ENCODE assay signal across 26 mouse cellular contexts in the genomic region with DNA sequence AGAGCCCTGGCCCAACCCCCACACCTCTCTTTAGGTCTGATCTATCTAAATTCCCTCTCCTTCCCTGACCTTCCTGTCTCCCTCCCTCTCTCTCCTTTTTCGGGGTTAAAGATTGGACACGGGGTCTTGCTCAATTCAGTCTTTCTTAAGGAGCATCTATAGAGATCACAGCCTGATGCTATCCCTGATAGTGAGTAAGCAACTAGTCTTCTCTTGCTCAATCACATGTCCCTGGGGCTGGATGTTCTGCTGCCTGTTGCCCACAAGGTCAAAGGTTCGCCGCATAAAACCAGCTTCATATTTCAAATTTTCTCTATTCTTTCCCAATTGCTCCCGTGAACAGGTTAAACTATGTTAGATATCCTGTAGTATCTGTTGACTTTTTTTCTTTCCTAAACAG. TPM values are rescaled to one million over a fixed set of nuclear protein-coding genes. Genes with fewer than 3 reads are reported as not detected.
DNase-seq lines count a peak whose midpoint lies in the region; ATAC-seq lines count a peak whose summit lies in the region.
"Had no signal": no experiment of that assay in that cellular context is flagged by ENCODE, and none has a peak within 500 bp of the region (broad histone marks: within the 10 kb centered on the region; RNA-seq: fewer than 3 reads in every experiment).

No protein-coding gene starts in this region.

- no peak overlapping the region for H3K9ac ChIP-seq in kidney, embryonic 16.5 days (replicated peaks; ENCODE audit: low read length)
- H3K9ac ChIP-seq: hindbrain, embryonic 15.5 days; liver, embryonic 13.5 days; lung, embryonic 14.5 days; neural tube, embryonic 15.5 days; stomach, embryonic 15.5 days had no signal

- H3K27me3 ChIP-seq in kidney, embryonic 16.5 days (ENCODE audit: insufficient read depth, low read length), result no peaks in the 10 kb centered on the region
- H3K27me3 ChIP-seq: hindbrain, embryonic 15.5 days; liver, embryonic 13.5 days; neural tube, embryonic 15.5 days; stomach, embryonic 15.5 days had no signal

- H3K36me3 ChIP-seq in kidney, embryonic 16.5 days (ENCODE audit: insufficient read depth, low read length), result no peaks in the 10 kb centered on the region
- H3K36me3 ChIP-seq: forebrain, embryonic 10.5 days; hindbrain, embryonic 15.5 days; liver, embryonic 13.5 days; neural tube, embryonic 15.5 days; stomach, embryonic 15.5 days had no signal

- 73% methylated on average over 5 of the region's 5 CpGs for WGBS in kidney, embryonic 16.5 days

- no peaks in the 10 kb centered on the region for H3K9me3 ChIP-seq in kidney, embryonic 16.5 days (ENCODE audit: low read length)
- H3K9me3 ChIP-seq: forebrain, embryonic 10.5 days; hindbrain, embryonic 15.5 days; liver, embryonic 13.5 days; neural tube, embryonic 15.5 days; stomach, embryonic 15.5 days had no signal

- no peak overlapping the region for H3K27ac ChIP-seq in kidney, embryonic 16.5 days (ENCODE audit: low read length)
- H3K27ac ChIP-seq: forebrain, embryonic 10.5 days; gastrocnemius, adult 2 months; heart, adult 2 months; hindbrain, embryonic 15.5 days; kidney, postnatal 0 days; liver, embryonic 13.5 days; neural tube, embryonic 15.5 days; stomach, embryonic 15.5 days had no signal

- no peak for ATAC-seq in kidney, embryonic 16.5 days (ENCODE audit: low FRiP score, low TSS enrichment)
- peak; percentile 42; the same call in 1 of the 2 replicates for ATAC-seq in granulocyte monocyte progenitor cell, adult 5-6 weeks (replicated peaks; ENCODE audit: poor library complexity, severe bottlenecking)
- ATAC-seq: midbrain, embryonic 16.5 days; Patski had no signal

- DNase-seq in kidney, adult 18-20 months, result peak; percentile 33
- DNase-seq in 416B (ENCODE audit: low read depth), result peak; percentile 70
- peak; percentile 23 for DNase-seq in adrenal gland, adult 8-10 months
- DNase-seq in layer of hippocampus, postnatal 36 days, result no peak
- DNase-seq in retina, postnatal 1 day, result no peak
- DNase-seq: cerebellum, adult 18-20 months; cerebellum, postnatal 25 days; embryo, embryonic 11 days; gastrocnemius, adult 2 months; heart, adult 2 months; heart, postnatal 4 days; layer of hippocampus, adult 9-11 months; liver, embryonic 13.5 days; lung, embryonic 14.5 days; lung, postnatal 4 days; right cerebral cortex, postnatal 14 days; thymus, adult 18-20 months had no signal

- no peak overlapping the region for H3K4me3 ChIP-seq in kidney, embryonic 16.5 days (ENCODE audit: low read length)
- H3K4me3 ChIP-seq: forebrain, embryonic 10.5 days; gastrocnemius, adult 2 months; heart, adult 2 months; hindbrain, embryonic 15.5 days; liver, embryonic 13.5 days; neural tube, embryonic 15.5 days; stomach, embryonic 15.5 days had no signal

- H3K4me1 ChIP-seq in kidney, embryonic 16.5 days (ENCODE audit: insufficient read depth, low read length), result no peaks in the 10 kb centered on the region
- H3K4me1 ChIP-seq: forebrain, embryonic 10.5 days; hindbrain, embryonic 15.5 days; liver, embryonic 13.5 days; neural tube, embryonic 15.5 days; stomach, embryonic 15.5 days had no signal

- H3K4me2 ChIP-seq in kidney, embryonic 16.5 days (replicated peaks; ENCODE audit: low read depth, low read length), result no peak overlapping the region
- H3K4me2 ChIP-seq: hindbrain, embryonic 15.5 days; liver, embryonic 13.5 days; lung, embryonic 14.5 days; neural tube, embryonic 15.5 days; stomach, embryonic 15.5 days had no signal

RNA-seq across cellular contexts. Expression of a gene that starts 25.2 kb away (rescaled TPM):
- polyA plus RNA-seq in kidney, embryonic 16.5 days (2015; fragmentation: Nextera tagmentation; extraction: Ambion mirVana), result 40.5 and 46.7 TPM in 2 replicates
- 100 to 1,000 TPM; 110 to 127 (median 120) TPM for total RNA-seq in adrenal gland, adult 8-10 months (2022)
- 54.2 and 66.4 TPM in 2 replicates for total RNA-seq in granulocyte monocyte progenitor cell, adult 5-6 weeks (2014; fragmentation: Nextera tagmentation)
- 51.4 and 56.8 TPM in 2 replicates for total RNA-seq in granulocyte monocyte progenitor cell, adult 5-6 weeks (2017)
- total RNA-seq in layer of hippocampus, postnatal 36 days (2021), result 100 to 1,000 TPM; 221 to 231 TPM

Comparison
In these comparisons a context has a peak if more than half of its experiments do, and no peak if none do; other contexts are left out.
1. DNase-seq: peak in kidney, adult 18-20 months (single experiment), 416B (single experiment) and adrenal gland, adult 8-10 months (single experiment); none in layer of hippocampus, postnatal 36 days (0 of 2) and retina, postnatal 1 day (single experiment).